Mouse (Mus musculus): Measurements from ENCODE around the gene Setmar.

Setmar gene

GRCm38 (mm10) chr6:108117881-108118280 lies 53.0 kb downstream of the Setmar start:
- no peak for DNase-seq

- no peak for DNase-seq
These were observed 60.6 kb downstream of the Setmar start for GRCm38 (mm10) chr6:108125474-108125873.

- no peak for DNase-seq
These were observed 61.8 kb downstream of the Setmar start for GRCm38 (mm10) chr6:108126631-108127030.

Measured in right cerebral cortex, postnatal 14 days (tissue).